Mouse (Mus musculus) CH12F3 (cell line): ENCODE measurements around the gene Erbin.

Experiments
- in situ Hi-C: fragments of 300-500 bp; cut with MboI; formaldehyde crosslinking; loops from 2 replicates; pipeline ENCODE4 v1.14.3; 2020; ENCODE audit warnings: low sequenced_read_pairs

The Erbin gene

GRCm38 (mm10) chr13:103920261-103920932 is at the start of gene Erbin:
TSS of gene Erbin (minus strand) at chr13:103920514.
- in situ Hi-C loops: no loop called here

GRCm38 (mm10) chr13:103969912-103970311 is 49.6 kb upstream of the Erbin start:
- in situ Hi-C loops: no loop called here

- in situ Hi-C loops: no loop called here
Observed at GRCm38 (mm10) chr13:103967987-103968386, 47.7 kb upstream of the Erbin start.

GRCm38 (mm10) chr13:103966696-103967215 is 46.4 kb upstream of the Erbin start:
- in situ Hi-C loops: no loop called here

GRCm38 (mm10) chr13:103965187-103965586 is 44.9 kb upstream of the Erbin start:
- in situ Hi-C loops: no loop called here

GRCm38 (mm10) chr13:103963094-103963493 is 42.8 kb upstream of the Erbin start:
- in situ Hi-C loops: no loop called here

GRCm38 (mm10) chr13:103959841-103960240 is 39.5 kb upstream of the Erbin start:
- in situ Hi-C loops: no loop called here

GRCm38 (mm10) chr13:103958607-103959123 is 38.4 kb upstream of the Erbin start:
- in situ Hi-C loops: no loop called here

GRCm38 (mm10) chr13:103957175-103957940 is 37.0 kb upstream of the Erbin start:
- in situ Hi-C loops: no loop called here

GRCm38 (mm10) chr13:103955652-103956051 is 35.3 kb upstream of the Erbin start:
- in situ Hi-C loops: no loop called here

- in situ Hi-C loops: no loop called here
Observed at GRCm38 (mm10) chr13:103951393-103951792, 31.1 kb upstream of the Erbin start.

GRCm38 (mm10) chr13:103940796-103941195 is 20.5 kb upstream of the Erbin start:
- in situ Hi-C loops: no loop called here

GRCm38 (mm10) chr13:103924586-103924985 is 4.3 kb upstream of the Erbin start:
- in situ Hi-C loops: no loop called here

GRCm38 (mm10) chr13:103923402-103924065 is 3.2 kb upstream of the Erbin start:
- in situ Hi-C loops: no loop called here

GRCm38 (mm10) chr13:103921831-103922380 is 1.6 kb upstream of the Erbin start:
- in situ Hi-C loops: no loop called here

- in situ Hi-C loops: no loop called here
Observed at GRCm38 (mm10) chr13:103920933-103921830, 868 bp upstream of the Erbin start.

GRCm38 (mm10) chr13:103919956-103920260 is 406 bp downstream of the Erbin start:
- in situ Hi-C loops: no loop called here

GRCm38 (mm10) chr13:103919234-103919955 is 919 bp downstream of the Erbin start:
- in situ Hi-C loops: no loop called here

GRCm38 (mm10) chr13:103918432-103918831 is 1.9 kb downstream of the Erbin start:
- in situ Hi-C loops: no loop called here
